Mouse (Mus musculus) MEL (cell line): ENCODE data around the gene Olfr1389.

Experiments used
- CTCF ChIP-seq, 3 experiments: IDR thresholded peaks in 2 of 3; conservative IDR thresholded peaks in 1 of 3; 2 replicates each; pipeline ENCODE4 v1.5.1; 2011 to 2012; ENCODE audit warnings: low read length in 3 of 3, low read depth in 2 of 3, mild to moderate bottlenecking in 2 of 3, improper control_type of control experiment in 1 of 3, inconsistent platforms in 1 of 3, mixed read lengths in 1 of 3, moderate library complexity in 1 of 3; ENCODE audit not compliant: control insufficient read depth in 1 of 3, insufficient read depth in 1 of 3, poor library complexity in 1 of 3, severe bottlenecking in 1 of 3
- USF1 ChIP-seq: IDR thresholded peaks from 2 replicates; pipeline ENCODE4 v1.6.1; 2014; ENCODE audit warnings: low read depth, mild to moderate bottlenecking, inconsistent platforms, low read length, improper control_type of control experiment, moderate library complexity

DNA sequence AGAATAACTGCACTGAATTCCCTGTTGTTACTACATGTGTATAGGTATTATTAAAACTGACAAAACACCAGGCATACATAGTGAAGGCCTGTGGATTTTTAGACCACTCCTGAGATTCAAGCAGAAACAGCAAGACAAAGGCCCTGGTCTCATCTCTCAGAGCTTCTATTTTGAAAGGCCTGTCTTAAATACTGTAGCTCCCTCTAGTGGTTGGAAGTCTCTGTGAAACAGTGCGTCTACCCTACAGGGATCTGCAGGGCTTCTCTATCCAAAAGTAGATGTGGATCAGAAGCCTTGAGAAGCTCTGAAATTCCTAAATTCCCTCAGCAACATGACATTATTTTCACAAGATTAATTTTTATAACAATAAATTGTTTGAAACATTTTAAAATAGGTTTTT is 12.3 kb upstream of the Olfr1389 start:
- TF ChIP-seq CTCF (IDR thresholded peaks at IDR 0.05 in 2 of 3, conservative IDR thresholded peaks at IDR 0.05 in 1 of 3; ENCODE audit: control insufficient read depth in 1 of 3, insufficient read depth in 1 of 3, low read depth in 2 of 3, low read length in 3 of 3, poor library complexity in 1 of 3, severe bottlenecking in 1 of 3) (peak; percentile 47 to 78 (median 49); a peak in 5 of 6 replicates), USF1 (no peak)
